Mouse (Mus musculus) ES-Bruce4 (cell line): ENCODE data around the gene Qprt.

Experiments used
- CTCF ChIP-seq: IDR thresholded peaks from one replicate; pipeline ENCODE4 v1.8.1; 2011; ENCODE audit warnings: low read depth, low read length
- POLR2A ChIP-seq: IDR thresholded peaks from one replicate; pipeline ENCODE4 v1.8.1; 2011; ENCODE audit warnings: low read length; ENCODE audit not compliant: insufficient read depth

GRCm38 (mm10) chr7:127093914-127094313 lies 28.1 kb downstream of the Qprt start:
- TF ChIP-seq POLR2A (no peak), CTCF (no peak)
